Mouse (Mus musculus) brown adipose tissue, adult 24 weeks (tissue): ENCODE data around the gene Gm10696. TPM values are rescaled to one million over a fixed set of nuclear protein-coding genes. Genes with fewer than 3 reads are reported as not detected.
"Not testable (repeated sequence)": the region's sequence is repeated elsewhere in the genome, so short reads cannot be mapped to it uniquely, and the experiment has no call there.

Experiments
- H3K27ac ChIP-seq: fragments of 200-500 bp; replicated peaks from 2 replicates; pipeline ENCODE4 v1.5.1; 2012; ENCODE audit warnings: low read depth, mild to moderate bottlenecking, low read length
- H3K4me1 ChIP-seq: fragments of 200-500 bp; 2 replicates; pipeline ENCODE4 v1.6.1; 2012; ENCODE audit warnings: low read length, mixed read lengths; ENCODE audit not compliant: control insufficient read depth, insufficient read depth, insufficient read length
- H3K4me3 ChIP-seq: fragments of 200-500 bp; 2 replicates; pipeline ENCODE4 v1.5.1; 2012; ENCODE audit warnings: low read depth, mild to moderate bottlenecking, low read length, moderate library complexity; ENCODE audit not compliant: insufficient read depth
- polyA plus RNA-seq: library from polyadenylated mRNA; stranded (reverse); fragments of >200 nt; gene quantifications from 2 replicates; pipeline ENCODE4 v1.2.4, GENCODE M21; 2012; ENCODE audit not compliant: missing spikeins, insufficient read depth, insufficient read length

Gene Gm10696
- polyA plus RNA-seq = not detected in 2 replicates

DNA sequence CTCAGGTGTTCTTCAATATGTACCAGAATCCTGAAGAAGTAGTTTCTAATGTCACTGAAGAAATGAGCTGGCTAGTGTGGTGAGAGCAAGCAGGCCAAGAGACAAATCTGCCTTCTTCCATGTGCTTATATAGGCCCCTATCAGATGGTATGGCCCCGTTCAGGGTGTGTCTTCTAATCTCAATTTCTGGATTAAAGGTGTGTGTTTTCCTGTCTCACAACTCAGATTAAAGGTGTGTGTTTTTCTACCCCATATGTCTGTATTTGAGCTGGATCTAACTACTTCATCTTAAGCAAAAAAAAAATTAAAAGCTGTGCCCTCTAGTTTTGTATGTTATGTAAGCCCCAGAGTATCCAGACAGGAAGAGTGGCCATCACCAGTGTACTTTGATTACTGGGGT, at the start of gene Gm10696:
TSS of gene Gm10696 (minus strand) at position 101 of the 400 bp plus-strand sequence.
- not testable (repeated sequence) for H3K27ac ChIP-seq

DNA sequence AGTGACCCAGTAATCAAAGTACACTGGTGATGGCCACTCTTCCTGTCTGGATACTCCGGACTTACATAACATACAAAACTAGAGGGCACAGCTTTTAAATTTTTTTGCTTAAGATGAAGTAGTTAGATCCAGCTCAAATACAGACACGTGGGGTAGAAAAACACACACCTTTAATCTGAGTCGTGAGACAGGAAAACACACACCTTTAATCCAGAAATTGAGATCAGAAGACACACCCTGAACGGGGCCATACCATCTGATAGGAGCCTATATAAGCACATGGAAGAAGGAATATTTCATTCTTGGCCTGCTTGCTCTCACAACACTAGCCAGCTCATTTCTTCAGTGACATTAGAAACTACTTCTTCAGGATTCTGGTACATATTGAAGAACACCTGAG, 18.4 kb upstream of the Gm10696 start, which contains the start of gene Gm5286:
TSS of gene Gm5286 (plus strand) at position 301 of the 400 bp plus-strand sequence.
- H3K4me1 ChIP-seq, H3K27ac ChIP-seq, H3K4me3 ChIP-seq: not testable (repeated sequence)

More for the DNA sequence above, at the start of gene Gm10696:
- H3K4me1 ChIP-seq, H3K4me3 ChIP-seq: not testable (repeated sequence)

DNA sequence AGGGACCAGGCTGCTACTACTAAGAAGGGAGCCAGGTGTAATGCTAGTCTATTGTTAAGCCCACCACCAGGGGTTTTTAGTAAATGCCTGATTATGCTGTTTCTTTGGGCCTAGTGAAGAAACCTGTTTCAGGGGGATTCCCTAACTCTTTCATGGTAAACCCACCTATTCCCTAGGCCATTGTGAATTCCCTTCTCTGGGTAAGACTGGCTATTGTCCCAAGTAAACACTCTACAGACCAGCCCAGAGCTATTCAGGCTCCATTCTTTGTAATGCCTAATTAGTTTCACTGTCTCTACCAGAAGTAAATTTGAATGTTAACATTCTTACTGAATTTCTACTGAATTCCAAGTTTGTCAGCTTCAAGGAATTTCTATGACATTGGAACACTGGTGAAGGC, 10.6 kb downstream of the Gm10696 start:
- H3K4me1 ChIP-seq, H3K27ac ChIP-seq, H3K4me3 ChIP-seq: not testable (repeated sequence)

Other genes starting within 250 kb of the Gm10696 start
- not detected in 2 replicates for gene Gm9117, start 234.7 kb downstream of the Gm10696 start, polyA plus RNA-seq
- gene Tdpoz5, start 216.9 kb downstream of the Gm10696 start, polyA plus RNA-seq = not detected in 2 replicates
- not detected in 2 replicates for gene Gm9125, start 123.3 kb downstream of the Gm10696 start, polyA plus RNA-seq
- not detected in 2 replicates for gene Gm10697, start 105.5 kb downstream of the Gm10696 start, polyA plus RNA-seq
- gene Gm5286, start 18.5 kb upstream of the Gm10696 start, polyA plus RNA-seq = not detected in 2 replicates
- not detected in 2 replicates for gene Gm4778, start 85.8 kb upstream of the Gm10696 start, polyA plus RNA-seq
- gene Them4, start 131.9 kb upstream of the Gm10696 start, polyA plus RNA-seq = 20.7 and 24.0 TPM in 2 replicates
- gene Them5, start 163.9 kb upstream of the Gm10696 start, polyA plus RNA-seq = not detected in 2 replicates
- gene C2cd4d, start 184.2 kb upstream of the Gm10696 start, polyA plus RNA-seq = 0.88 TPM in 1 of 2 replicates, not detected in the other
- gene Rorc, start 194.6 kb upstream of the Gm10696 start, polyA plus RNA-seq = 40.2 and 47.9 TPM in 2 replicates
- 0.28 and 0.71 TPM in 2 replicates for gene Lingo4, start 220.3 kb upstream of the Gm10696 start, polyA plus RNA-seq
- gene Tdrkh, start 235.1 kb upstream of the Gm10696 start, polyA plus RNA-seq = 24.3 and 29.6 TPM in 2 replicates